Mouse (Mus musculus) olfactory bulb, adult 2 months (tissue): ENCODE measurements around the gene Ufsp1.

Experiments used
- CTCF ChIP-seq: fragments of 200-500 bp; IDR thresholded peaks from 2 replicates; pipeline ENCODE4 v1.5.1; 2012; ENCODE audit warnings: low read depth, mild to moderate bottlenecking, low read length, moderate library complexity; ENCODE audit not compliant: insufficient read depth
- POLR2A ChIP-seq: fragments of 200-500 bp; IDR thresholded peaks from 2 replicates; pipeline ENCODE4 v1.6.1; 2012; ENCODE audit warnings: mild to moderate bottlenecking, low read depth, low read length, moderate library complexity; ENCODE audit not compliant: insufficient read depth

DNA sequence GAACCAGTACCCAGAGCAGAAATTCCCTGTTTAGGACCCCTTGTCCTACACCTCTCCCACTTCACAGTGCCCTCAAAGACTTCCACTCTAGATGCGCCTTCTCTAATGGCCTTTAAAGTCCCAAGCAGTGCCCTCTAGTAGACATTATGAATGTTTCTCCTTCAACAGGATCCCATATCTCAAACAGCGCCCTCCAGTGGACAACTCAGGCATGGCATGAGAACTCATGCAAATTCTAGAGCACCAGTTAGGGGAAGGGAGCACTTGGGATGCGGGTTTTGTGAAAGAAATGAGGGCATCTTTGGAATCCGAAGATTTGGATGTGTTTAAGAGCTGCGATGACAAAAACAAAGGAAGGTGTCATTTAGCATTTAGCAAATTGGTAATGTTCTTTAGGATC, 9.4 kb upstream of the Ufsp1 start:
- no peak for TF ChIP-seq CTCF
- no peak for TF ChIP-seq POLR2A
